Mouse (Mus musculus): ENCODE data around the gene 1700018F24Rik.

DNA sequence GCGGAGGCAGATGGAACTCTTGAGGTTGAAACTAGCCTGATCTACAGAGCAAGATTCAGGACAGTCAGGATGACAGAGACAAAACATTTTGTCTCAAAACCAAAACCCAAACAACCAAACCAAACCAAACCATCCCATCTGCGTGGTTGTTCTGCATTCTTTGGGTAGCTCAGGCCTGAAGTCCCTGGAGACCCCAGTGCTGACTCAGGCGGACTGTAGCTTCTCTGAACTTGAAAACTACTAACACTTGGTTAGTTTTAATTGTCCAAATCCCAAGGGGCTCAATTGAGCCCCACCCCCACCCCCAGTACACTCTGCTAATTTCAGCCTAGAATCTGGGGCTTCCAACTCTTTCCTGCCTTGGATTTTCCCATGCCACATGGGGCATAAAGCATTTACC, 39.4 kb upstream of the 1700018F24Rik start:
- no peak for TF ChIP-seq CHD2 (IDR thresholded peaks at IDR 0.05; ENCODE audit: low read depth, low read length)
- no peak for TF ChIP-seq ZNF384 (IDR thresholded peaks at IDR 0.05; ENCODE audit: low read depth, low read length)
